Mouse (Mus musculus) urinary bladder, adult 2 months (tissue): ENCODE results near the gene Paqr5. TPM values are rescaled to one million over a fixed set of nuclear protein-coding genes. Genes with fewer than 3 reads are reported as not detected.

Source experiments
- DNase-seq: peaks from one replicate; pipeline ENCODE4 v3.0.0; 2022; ENCODE audit warnings: low spot score
- polyA plus RNA-seq: library from polyadenylated mRNA; depleted of rRNA; stranded (reverse); fragments of >200 nt; gene quantifications from 2 replicates; pipeline ENCODE4 v1.2.3, GENCODE M21; 2012; rRNA removed

Gene Paqr5
- polyA plus RNA-seq, 1 experiment: 147 TPM

GRCm38 (mm10) chr9:61910526-61911256 lies 116.0 kb downstream of the Paqr5 start:
- DNase-seq: no peak

GRCm38 (mm10) chr9:61909633-61910032 lies 117.0 kb downstream of the Paqr5 start:
- DNase-seq: no peak

GRCm38 (mm10) chr9:61908832-61909407 lies 117.7 kb downstream of the Paqr5 start:
- DNase-seq: no peak

GRCm38 (mm10) chr9:61908341-61908740 lies 118.3 kb downstream of the Paqr5 start:
- DNase-seq: no peak

GRCm38 (mm10) chr9:61907621-61908295 lies 118.9 kb downstream of the Paqr5 start:
- DNase-seq: no peak

- DNase-seq: no peak
Measured at GRCm38 (mm10) chr9:61906912-61907311, 119.7 kb downstream of the Paqr5 start.

GRCm38 (mm10) chr9:61905576-61905975 lies 121.1 kb downstream of the Paqr5 start:
- DNase-seq: no peak

- DNase-seq: no peak
Measured at GRCm38 (mm10) chr9:61904201-61904600, 122.5 kb downstream of the Paqr5 start.

Other genes starting within 250 kb of the Paqr5 start
- gene Rplp1, start 112.3 kb downstream of the Paqr5 start, polyA plus RNA-seq: 6,512 and 6,766 TPM in 2 replicates
- gene Kif23, start 80.1 kb downstream of the Paqr5 start, polyA plus RNA-seq: 12.8 and 13.4 TPM in 2 replicates
- 11.1 and 12.6 TPM in 2 replicates for gene Glce, start 95.8 kb upstream of the Paqr5 start, polyA plus RNA-seq